Mouse (Mus musculus): ENCODE measurements at regions not wholly inside any gene's neighbourhood (a gene's known extent, or its start where the extent isn't known, plus 50 kb on each side); places are given as distances from the start of the nearest gene placed in this dataset.

GRCm38 (mm10) chrX:89817775-89818174, 65.7 kb downstream of the 4932429P05Rik start:
- DNase-seq (ENCODE audit: extremely low spot score in 1 of 2, low spot score in 1 of 2), result peak in 1 of 2 experiments; percentile 11
